Mouse (Mus musculus) thymus, adult 2 months (tissue): Measurements from ENCODE around the gene Sept9.

Experiments used
- CTCF ChIP-seq: fragments of 200-500 bp; IDR thresholded peaks from 2 replicates; pipeline ENCODE4 v1.5.1; 2012; ENCODE audit warnings: mild to moderate bottlenecking, control low read depth, low read length, moderate library complexity, borderline replicate concordance; ENCODE audit not compliant: control insufficient read depth, poor library complexity, insufficient read depth; ENCODE audit errors: extremely low read depth
- POLR2A ChIP-seq: fragments of 200-500 bp; IDR thresholded peaks from 2 replicates; pipeline ENCODE4 v1.6.1; 2012; ENCODE audit warnings: mild to moderate bottlenecking, low read length, control low read depth, moderate library complexity; ENCODE audit not compliant: control insufficient read depth, poor library complexity, insufficient read depth; ENCODE audit errors: extremely low read depth

- no peak for TF ChIP-seq POLR2A
- no peak for TF ChIP-seq CTCF
Measured at GRCm38 (mm10) chr11:117406711-117407110, 207.2 kb downstream of the Sept9 start.
